Mouse (Mus musculus) liver, embryonic 18 days (tissue): ENCODE results near the gene Clasrp. TPM values are rescaled to one million over a fixed set of nuclear protein-coding genes. Genes with fewer than 3 reads are reported as not detected.

ENCODE experiments used
- polyA plus RNA-seq: library from polyadenylated mRNA; depleted of rRNA; stranded (reverse); fragments of >200 nt; gene quantifications from 2 replicates; pipeline ENCODE4 v1.2.3, GENCODE M21; 2012; rRNA removed

The Clasrp gene
- polyA plus RNA-seq, result 17.9 and 24.7 TPM in 2 replicates

DNA sequence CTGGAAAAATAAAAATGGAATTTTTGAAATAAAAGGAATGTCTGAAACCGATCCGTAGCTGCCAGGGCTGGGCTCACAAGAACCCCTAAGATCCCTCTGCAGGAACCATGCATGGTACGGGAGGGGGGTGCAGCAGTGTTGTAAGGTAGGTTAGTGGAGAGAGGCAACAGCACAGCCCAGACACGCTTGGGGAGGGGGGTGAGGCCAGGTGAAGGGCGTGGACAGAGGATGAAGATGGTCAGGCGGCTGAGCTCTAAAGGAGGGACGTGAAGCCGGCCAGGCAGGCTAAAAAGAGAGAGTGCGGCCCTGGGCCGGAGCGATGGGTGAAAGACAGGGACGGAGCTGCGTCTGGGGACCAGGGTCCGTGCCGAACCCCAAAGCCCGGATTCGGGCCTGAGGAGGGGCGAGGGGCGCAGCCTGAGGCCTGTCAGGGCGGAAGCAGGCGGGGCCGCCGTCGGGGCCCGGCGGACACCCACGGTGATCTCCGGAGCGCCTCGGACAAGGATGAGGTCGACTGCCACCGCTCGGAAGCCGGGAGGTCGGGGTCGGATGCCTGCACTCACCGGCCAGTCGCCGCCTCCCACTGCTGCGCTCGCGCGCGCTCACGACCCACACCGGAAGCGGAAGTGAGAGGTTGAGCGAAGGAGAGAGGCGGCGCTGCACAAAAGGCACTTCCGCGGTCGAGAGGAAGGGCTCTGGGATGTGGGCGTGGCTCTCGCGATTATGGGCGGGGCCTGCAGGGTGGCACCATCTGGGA, at the start of gene Clasrp:
Gene Clasrp (minus strand): TSS at position 638 of the 757 bp plus-strand sequence.

DNA sequence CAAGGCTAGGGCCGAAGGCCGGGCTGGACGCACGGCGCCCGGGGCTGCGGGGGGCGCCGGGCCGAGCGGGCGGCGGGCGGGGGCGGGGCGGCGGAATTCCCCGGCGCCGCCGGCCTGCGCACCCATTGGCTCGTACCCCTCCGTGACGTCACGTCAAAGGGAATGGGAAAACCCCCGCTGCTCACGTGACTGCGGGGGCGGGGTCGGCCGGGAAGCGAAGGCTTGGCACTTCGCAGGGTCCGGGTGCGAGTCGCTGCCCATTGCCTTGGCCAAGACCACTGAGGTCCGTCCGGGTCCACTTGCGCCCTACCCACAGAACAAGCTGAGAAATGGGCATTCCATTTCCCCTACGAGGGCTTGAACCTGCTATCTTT, 25.1 kb upstream of the Clasrp start, which contains the start of gene Relb:
Gene Relb (minus strand): TSS at position 78 of the 374 bp plus-strand sequence.

DNA sequence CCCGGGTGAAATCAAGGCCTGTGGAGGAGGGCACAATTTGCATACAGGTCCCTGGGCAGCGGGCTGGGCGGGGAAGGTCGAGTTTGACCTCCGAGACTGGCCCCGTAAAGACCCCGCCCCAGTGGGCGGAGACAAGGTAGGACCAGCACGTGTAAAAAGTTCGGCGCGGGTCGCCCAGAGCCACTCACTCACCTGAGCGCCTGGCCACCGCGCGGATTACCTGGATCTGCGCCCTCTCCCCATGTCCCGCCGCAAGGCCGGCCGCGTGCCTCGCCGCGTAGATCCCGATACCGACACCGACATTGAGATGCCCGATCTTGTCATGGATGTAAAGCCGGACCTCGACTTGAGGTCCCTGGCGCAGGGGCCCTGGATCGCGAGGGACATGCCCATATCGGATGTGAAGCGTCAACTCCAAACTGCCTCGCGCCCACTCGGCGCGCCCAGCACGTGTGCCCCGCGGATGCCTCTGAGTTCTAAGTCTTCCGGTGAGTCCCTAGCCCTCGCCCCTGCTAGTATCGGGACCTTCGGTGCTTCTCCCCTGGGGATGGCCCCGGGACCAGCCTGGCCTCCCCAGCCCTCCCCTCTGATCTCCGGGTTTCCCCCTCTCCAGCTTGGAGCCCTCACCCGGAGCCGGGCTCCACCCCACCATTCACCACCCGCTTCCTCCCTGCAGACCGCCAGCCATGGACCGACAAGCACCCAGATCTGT, 27.0 kb downstream of the Clasrp start, which contains the start of the genes Zfp296 and Gemin7:
Gene Zfp296 (plus strand): TSS at position 147 of the 712 bp plus-strand sequence.
Gene Gemin7 (minus strand): TSS at position 455 of the 712 bp plus-strand sequence.

GRCm38 (mm10) chr7:19562643-19563410, 41.5 kb downstream of the Clasrp start, which contains the start of gene Ppp1r37:
Ppp1r37 (minus strand) TSS chr7:19563076.

Other genes with a start within 250 kb of the Clasrp start
- gene Cd3eap, start 245.0 kb downstream of the Clasrp start, polyA plus RNA-seq, result 4.4 TPM in 2 replicates
- 0.73 and 1.9 TPM in 2 replicates for gene Ppp1r13l, start 244.7 kb downstream of the Clasrp start, polyA plus RNA-seq
- 10.3 and 12.5 TPM in 2 replicates for gene Ercc2, start 222.5 kb downstream of the Clasrp start, polyA plus RNA-seq
- 0.85 TPM in 2 replicates for gene Klc3, start 200.4 kb downstream of the Clasrp start, polyA plus RNA-seq
- 0.31 and 2.5 TPM in 2 replicates for gene Ckm, start 199.7 kb downstream of the Clasrp start, polyA plus RNA-seq
- 4.5 and 4.8 TPM in 2 replicates for gene Mark4, start 145.7 kb downstream of the Clasrp start, polyA plus RNA-seq
- gene Exoc3l2, start 141.2 kb downstream of the Clasrp start, polyA plus RNA-seq, result 2.2 and 2.4 TPM in 2 replicates
- 2.2 and 2.5 TPM in 2 replicates for gene Bloc1s3, start 96.1 kb downstream of the Clasrp start, polyA plus RNA-seq
- 36.0 and 40.0 TPM in 2 replicates for gene Trappc6a, start 96.1 kb downstream of the Clasrp start, polyA plus RNA-seq
- gene Nkpd1, start 86.6 kb downstream of the Clasrp start, polyA plus RNA-seq, result 0.02 and 0.06 TPM in 2 replicates
- gene Ppp1r37, start 41.4 kb downstream of the Clasrp start, polyA plus RNA-seq, result 21.3 and 26.8 TPM in 2 replicates
- 0.81 and 0.85 TPM in 2 replicates for gene Zfp296, start 27.2 kb downstream of the Clasrp start, polyA plus RNA-seq
- gene Gemin7, start 26.9 kb downstream of the Clasrp start, polyA plus RNA-seq, result 28.8 and 31.3 TPM in 2 replicates
- gene Relb, start 25.0 kb upstream of the Clasrp start, polyA plus RNA-seq, result 2.1 and 2.4 TPM in 2 replicates
- 27.7 and 29.1 TPM in 2 replicates for gene Clptm1, start 60.5 kb upstream of the Clasrp start, polyA plus RNA-seq
- 1,005 and 1,068 TPM in 2 replicates for gene Apoc2, start 73.5 kb upstream of the Clasrp start, polyA plus RNA-seq
- gene Gm44805, start 76.9 kb upstream of the Clasrp start, polyA plus RNA-seq, result 12.7 and 26.8 TPM in 2 replicates
- gene Apoc4, start 77.0 kb upstream of the Clasrp start, polyA plus RNA-seq, result 1,034 and 1,247 TPM in 2 replicates
- 1,023 and 1,218 TPM in 2 replicates for gene Apoc1, start 88.2 kb upstream of the Clasrp start, polyA plus RNA-seq
- gene Apoe, start 94.7 kb upstream of the Clasrp start, polyA plus RNA-seq, result 14,325 and 17,049 TPM in 2 replicates
- 37.0 and 43.6 TPM in 2 replicates for gene Tomm40, start 111.0 kb upstream of the Clasrp start, polyA plus RNA-seq
- gene Nectin2, start 146.0 kb upstream of the Clasrp start, polyA plus RNA-seq, result 27.6 and 31.3 TPM in 2 replicates
- gene Bcam, start 166.5 kb upstream of the Clasrp start, polyA plus RNA-seq, result 11.0 and 11.6 TPM in 2 replicates
- 4.6 and 5.1 TPM in 2 replicates for gene Cblc, start 192.3 kb upstream of the Clasrp start, polyA plus RNA-seq
- 4.7 and 4.8 TPM in 2 replicates for gene Bcl3, start 218.3 kb upstream of the Clasrp start, polyA plus RNA-seq
- gene Gm19345, start 247.5 kb upstream of the Clasrp start, polyA plus RNA-seq, result 0.10 and 0.15 TPM in 2 replicates